Mouse (Mus musculus) midbrain, embryonic 14.5 days (tissue): ENCODE data around the gene Ccnb1ip1. TPM values are rescaled to one million over a fixed set of nuclear protein-coding genes. Genes with fewer than 3 reads are reported as not detected.
"Not testable (repeated sequence)": the region's sequence is repeated elsewhere in the genome, so short reads cannot be mapped to it uniquely, and the experiment has no call there.

ENCODE experiments used
- ATAC-seq: fragments of 200-750 bp; cut with Nextera tagmentation; 2 replicates; pipeline ENCODE4 v1.8.0; 2017; ENCODE audit warnings: moderate number of reproducible peaks, moderate library complexity; ENCODE audit not compliant: low FRiP score, low TSS enrichment
- DNase-seq: peaks from one replicate; pipeline ENCODE4 v3.0.0-alpha.2; 2015
- H3K27ac ChIP-seq: fragments of 300-500 bp; sonication (generic); replicated peaks from 2 replicates; pipeline ENCODE4 v1.5.1; 2014; ENCODE audit warnings: mild to moderate bottlenecking, low read depth, low read length, moderate library complexity
- H3K27me3 ChIP-seq: fragments of 300-500 bp; sonication (generic); 2 replicates; pipeline ENCODE4 v1.6.1; 2014; ENCODE audit warnings: low read length, control low read depth, mixed read lengths; ENCODE audit not compliant: control insufficient read depth, insufficient read depth
- H3K36me3 ChIP-seq: fragments of 300-500 bp; sonication (generic); 2 replicates; pipeline ENCODE4 v1.6.1; 2014; ENCODE audit warnings: low read length, control low read depth; ENCODE audit not compliant: control insufficient read depth, insufficient read depth
- H3K4me1 ChIP-seq: fragments of 300-500 bp; sonication (generic); 2 replicates; pipeline ENCODE4 v1.6.1; 2014; ENCODE audit warnings: mild to moderate bottlenecking, antibody characterized with exemption, low read length, control low read depth; ENCODE audit not compliant: control insufficient read depth, insufficient read depth
- H3K4me2 ChIP-seq: fragments of 300-500 bp; sonication (generic); 2 replicates; pipeline ENCODE4 v1.6.1; 2014; ENCODE audit warnings: mild to moderate bottlenecking, low read length, moderate library complexity
- H3K4me3 ChIP-seq: fragments of 300-500 bp; sonication (generic); replicated peaks from 2 replicates; pipeline ENCODE4 v1.5.1; 2014; ENCODE audit warnings: low read depth, low read length
- H3K9ac ChIP-seq: fragments of 300-500 bp; sonication (generic); replicated peaks from 2 replicates; pipeline ENCODE4 v1.6.1; 2014; ENCODE audit warnings: mild to moderate bottlenecking, low read length, moderate library complexity
- H3K9me3 ChIP-seq: fragments of 300-500 bp; sonication (generic); 2 replicates; pipeline ENCODE4 v1.6.1; 2016; ENCODE audit warnings: low read length, control low read depth, mixed read lengths; ENCODE audit not compliant: control insufficient read depth
- WGBS: fragments of 180-500 bp; shearing (Covaris S2); extraction: QIAGEN DNeasy Blood & Tissue Kit; methylation state at CpG from one replicate; pipeline ENCODE4 v1.1.7; 2014; 5-methylcytosine and 5-hydroxymethylcytosine counted together
- polyA plus RNA-seq: library from polyadenylated mRNA; unstranded; fragments of >200 nt; fragmentation: Nextera tagmentation; extraction: Ambion mirVana; gene quantifications from 2 replicates; pipeline ENCODE4 v1.2.1, GENCODE M21; 2014

The Ccnb1ip1 gene
- polyA plus RNA-seq, 1 experiment from 2014 or later = not detected

GRCm38 (mm10) chr14:50813060-50813459, 5.5 kb upstream of the Ccnb1ip1 start:
- Histone ChIP-seq H3K4me3 (no peak overlapping the region), H3K27ac (no peak overlapping the region), H3K9me3 (no peaks in the 10 kb centered on the region), H3K27me3 (no peaks in the 10 kb centered on the region), H3K4me1 (no peaks in the 10 kb centered on the region), H3K36me3 (peaks cover 59% of the 10 kb centered on the region), H3K4me2 (no peak overlapping the region), H3K9ac (no peak overlapping the region)
- ATAC-seq (no peak), DNase-seq (no peak)
- WGBS = 95% methylated on average over 2 of the region's 2 CpGs

GRCm38 (mm10) chr14:50806469-50806868, 1.1 kb downstream of the Ccnb1ip1 start:
- not testable (repeated sequence) for DNase-seq, H3K36me3 ChIP-seq, H3K4me1 ChIP-seq, H3K9me3 ChIP-seq, H3K27ac ChIP-seq, H3K9ac ChIP-seq, H3K27me3 ChIP-seq, ATAC-seq
- Histone ChIP-seq H3K4me2 (peak overlapping the region; percentile 63), H3K4me3 (peak overlapping the region; percentile 50; the same call in 1 of the 2 replicates)
- 87% methylated on average over 5 of the region's 5 CpGs for WGBS

- Histone ChIP-seq H3K27ac (no peak overlapping the region), H3K4me1 (no peaks in the 10 kb centered on the region), H3K4me3 (no peak overlapping the region), H3K9me3 (no peaks in the 10 kb centered on the region), H3K9ac (no peak overlapping the region), H3K27me3 (no peaks in the 10 kb centered on the region), H3K4me2 (no peak overlapping the region), H3K36me3 (no peaks in the 10 kb centered on the region)
- WGBS = 77% methylated on average over 13 of the region's 13 CpGs
- DNase-seq (no peak), ATAC-seq (no peak)
These were observed 2.8 kb downstream of the Ccnb1ip1 start for GRCm38 (mm10) chr14:50804683-50805082.

- no peaks in the 10 kb centered on the region for H3K27me3 ChIP-seq
- no peak overlapping the region for H3K9ac ChIP-seq
- no peaks in the 10 kb centered on the region for H3K4me1 ChIP-seq
- ATAC-seq (no peak), DNase-seq (peak; percentile 63)
- H3K27ac ChIP-seq = no peak overlapping the region
- no peaks in the 10 kb centered on the region for H3K36me3 ChIP-seq
- H3K4me3 ChIP-seq = no peak overlapping the region
- H3K4me2 ChIP-seq = no peak overlapping the region
- 65% methylated on average over 4 of the region's 4 CpGs for WGBS
- no peaks in the 10 kb centered on the region for H3K9me3 ChIP-seq
These were observed 4.5 kb downstream of the Ccnb1ip1 start for GRCm38 (mm10) chr14:50802843-50803562.

GRCm38 (mm10) chr14:50802441-50802840, 5.1 kb downstream of the Ccnb1ip1 start:
- H3K4me1 ChIP-seq = no peaks in the 10 kb centered on the region

GRCm38 (mm10) chr14:50799502-50800259, 7.9 kb downstream of the Ccnb1ip1 start:
- ATAC-seq = no peak; the same call in 1 of the 2 replicates
- no peak overlapping the region for H3K4me2 ChIP-seq

More at GRCm38 (mm10) chr14:50802441-50802840, 5.1 kb downstream of the Ccnb1ip1 start:
- Histone ChIP-seq H3K4me3 (no peak overlapping the region), H3K9ac (no peak overlapping the region), H3K4me2 (no peak overlapping the region), H3K36me3 (no peaks in the 10 kb centered on the region), H3K27me3 (no peaks in the 10 kb centered on the region), H3K27ac (no peak overlapping the region), H3K9me3 (no peaks in the 10 kb centered on the region)
- WGBS = 89% methylated on average over 6 of the region's 6 CpGs
- no peak for ATAC-seq
- no peak for DNase-seq

GRCm38 (mm10) chr14:50798512-50798911, 9.0 kb downstream of the Ccnb1ip1 start:
- DNase-seq (peak; percentile 24), ATAC-seq (no peak)
- Histone ChIP-seq H3K9ac (no peak overlapping the region), H3K36me3 (no peaks in the 10 kb centered on the region), H3K9me3 (no peaks in the 10 kb centered on the region), H3K27me3 (no peaks in the 10 kb centered on the region), H3K4me1 (no peaks in the 10 kb centered on the region), H3K27ac (no peak overlapping the region), H3K4me2 (no peak overlapping the region), H3K4me3 (no peak overlapping the region)
- 58% methylated on average over 2 of the region's 2 CpGs for whole genome bisulfite sequencing

More at GRCm38 (mm10) chr14:50799502-50800259, 7.9 kb downstream of the Ccnb1ip1 start:
- H3K9ac ChIP-seq = no peak overlapping the region
- no peaks in the 10 kb centered on the region for H3K4me1 ChIP-seq
- no peak overlapping the region for H3K27ac ChIP-seq
- no peaks in the 10 kb centered on the region for H3K36me3 ChIP-seq
- WGBS = 4% methylated on average over 3 of the region's 3 CpGs
- H3K4me3 ChIP-seq = no peak overlapping the region
- H3K27me3 ChIP-seq = no peaks in the 10 kb centered on the region
- DNase-seq = peak; percentile 86
- H3K9me3 ChIP-seq = no peaks in the 10 kb centered on the region

- H3K36me3 ChIP-seq = no peaks in the 10 kb centered on the region
- no peak for ATAC-seq
These were observed 11.1 kb downstream of the Ccnb1ip1 start for GRCm38 (mm10) chr14:50796464-50796863.

More at GRCm38 (mm10) chr14:50796464-50796863, 11.1 kb downstream of the Ccnb1ip1 start:
- no peak for DNase-seq
- Histone ChIP-seq H3K27me3 (no peaks in the 10 kb centered on the region), H3K27ac (no peak overlapping the region), H3K4me2 (no peak overlapping the region), H3K9ac (no peak overlapping the region), H3K4me1 (no peaks in the 10 kb centered on the region), H3K9me3 (no peaks in the 10 kb centered on the region), H3K4me3 (no peak overlapping the region)
- 82% methylated on average over 1 of the region's 1 CpGs for whole genome bisulfite sequencing
